Mouse (Mus musculus) WW6 (cell line): Measurements from ENCODE around the gene Ogdhl.
A peak's percentile ranks its signal among the peaks of the same experiment; 100 is the strongest.

Experiments
- DNase-seq: peaks from one replicate; pipeline ENCODE4 v3.0.0-alpha.2; 2013; ENCODE audit warnings: low read depth, low spot score

Ogdhl gene

GRCm38 (mm10) chr14:32321732-32322685 is at the start of gene Ogdhl:
TSS of gene Ogdhl (plus strand) at chr14:32322019.
- DNase-seq = peak; percentile 81

- no peak for DNase-seq
Observed at GRCm38 (mm10) chr14:32301622-32302021, 20.2 kb upstream of the Ogdhl start.

GRCm38 (mm10) chr14:32302423-32302822 is 19.4 kb upstream of the Ogdhl start:
- no peak for DNase-seq

- no peak for DNase-seq
Observed at GRCm38 (mm10) chr14:32304921-32305320, 16.9 kb upstream of the Ogdhl start.

- no peak for DNase-seq
Observed at GRCm38 (mm10) chr14:32309876-32310275, 11.9 kb upstream of the Ogdhl start.

- DNase-seq = no peak
Observed at GRCm38 (mm10) chr14:32311381-32312035, 10.3 kb upstream of the Ogdhl start.

- peak; percentile 62 for DNase-seq
Observed at GRCm38 (mm10) chr14:32317822-32318221, 4.0 kb upstream of the Ogdhl start.

GRCm38 (mm10) chr14:32323221-32323620 is 1.4 kb downstream of the Ogdhl start:
- no peak for DNase-seq

- DNase-seq = no peak
Observed at GRCm38 (mm10) chr14:32327366-32327765, 5.5 kb downstream of the Ogdhl start.

GRCm38 (mm10) chr14:32332515-32333445 is 11.0 kb downstream of the Ogdhl start:
- no peak for DNase-seq

- no peak for DNase-seq
Observed at GRCm38 (mm10) chr14:32336021-32336420, 14.2 kb downstream of the Ogdhl start.

GRCm38 (mm10) chr14:32336547-32336946 is 14.7 kb downstream of the Ogdhl start:
- DNase-seq = no peak

GRCm38 (mm10) chr14:32341823-32342222 is 20.0 kb downstream of the Ogdhl start:
- DNase-seq = no peak

GRCm38 (mm10) chr14:32344176-32344575 is 22.4 kb downstream of the Ogdhl start:
- no peak for DNase-seq

- DNase-seq = no peak
Observed at GRCm38 (mm10) chr14:32344694-32345093, 22.9 kb downstream of the Ogdhl start.

GRCm38 (mm10) chr14:32347307-32347706 is 25.5 kb downstream of the Ogdhl start:
- no peak for DNase-seq

- DNase-seq = peak; percentile 11
Observed at GRCm38 (mm10) chr14:32351181-32351920, 29.5 kb downstream of the Ogdhl start.

GRCm38 (mm10) chr14:32364359-32364758 is 42.5 kb downstream of the Ogdhl start:
- no peak for DNase-seq

GRCm38 (mm10) chr14:32369756-32370155 is 47.9 kb downstream of the Ogdhl start:
- DNase-seq = no peak

GRCm38 (mm10) chr14:32372510-32372909 is 50.7 kb downstream of the Ogdhl start:
- no peak for DNase-seq
